Mouse (Mus musculus): Measurements from ENCODE around the gene Fam222b. TPM values are rescaled to one million over a fixed set of nuclear protein-coding genes. Genes with fewer than 3 reads are reported as not detected.
"Not testable (repeated sequence)": the region's sequence is repeated elsewhere in the genome, so short reads cannot be mapped to it uniquely, and the experiment has no call there.

Gene Fam222b
- 10.6 and 11.5 TPM in 2 replicates for polyA plus RNA-seq (2015; fragmentation: Nextera tagmentation; extraction: Ambion mirVana)

- no peaks in the 10 kb centered on the region for H3K36me3 ChIP-seq (ENCODE audit: control insufficient read depth, insufficient read depth)
- whole genome bisulfite sequencing, result under 1% methylated on average over 38 of the region's 38 CpGs
- peak within 1 kb of the TSS; percentile 67 for H3K9ac ChIP-seq (ENCODE audit: low read depth, low read length)
- H3K4me3 ChIP-seq (ENCODE audit: low read depth, low read length), result peak within 1 kb of the TSS; percentile 82
- ATAC-seq, result peak; percentile 92
- no peak for TF ChIP-seq CTCF (IDR thresholded peaks at IDR 0.05; ENCODE audit: low read depth)
- H3K4me1 ChIP-seq (replicated peaks; ENCODE audit: control insufficient read depth, insufficient read depth, low read length), result no peaks in the 10 kb centered on the region; the same call in 1 of the 2 replicates
- peak within 1 kb of the TSS; percentile 57 for H3K27ac ChIP-seq (ENCODE audit: low read depth, low read length)
- H3K27me3 ChIP-seq (replicated peaks; ENCODE audit: control insufficient read depth, insufficient read depth, low read length), result no peaks in the 10 kb centered on the region
- H3K9me3 ChIP-seq (ENCODE audit: control insufficient read depth), result no peaks in the 10 kb centered on the region
- peak within 1 kb of the TSS; percentile 92 for H3K4me2 ChIP-seq (replicated peaks; ENCODE audit: low read depth)
Measured at GRCm38 (mm10) chr11:78094504-78095143, at the start of gene Fam222b. Gene Fam222b (plus strand): TSS chr11:78094660.

GRCm38 (mm10) chr11:78044758-78045251 is 49.7 kb upstream of the Fam222b start:
- Histone ChIP-seq H3K27me3 (replicated peaks; ENCODE audit: control insufficient read depth, insufficient read depth, low read length) (no peaks in the 10 kb centered on the region), H3K9me3 (ENCODE audit: control insufficient read depth) (no peaks in the 10 kb centered on the region), H3K27ac (ENCODE audit: low read depth, low read length) (no peak overlapping the region), H3K9ac (ENCODE audit: low read depth, low read length) (no peak overlapping the region), H3K4me2 (replicated peaks; ENCODE audit: low read depth) (no peak overlapping the region), H3K4me1 (replicated peaks; ENCODE audit: control insufficient read depth, insufficient read depth, low read length) (no peaks in the 10 kb centered on the region), H3K4me3 (ENCODE audit: low read depth, low read length) (no peak overlapping the region), H3K36me3 (ENCODE audit: control insufficient read depth, insufficient read depth) (no peaks in the 10 kb centered on the region; the same call in 1 of the 2 replicates)
- ATAC-seq, result no peak
- WGBS, result 58% methylated on average over 5 of the region's 5 CpGs
- TF ChIP-seq CTCF (IDR thresholded peaks at IDR 0.05; ENCODE audit: low read depth), result no peak

DNA sequence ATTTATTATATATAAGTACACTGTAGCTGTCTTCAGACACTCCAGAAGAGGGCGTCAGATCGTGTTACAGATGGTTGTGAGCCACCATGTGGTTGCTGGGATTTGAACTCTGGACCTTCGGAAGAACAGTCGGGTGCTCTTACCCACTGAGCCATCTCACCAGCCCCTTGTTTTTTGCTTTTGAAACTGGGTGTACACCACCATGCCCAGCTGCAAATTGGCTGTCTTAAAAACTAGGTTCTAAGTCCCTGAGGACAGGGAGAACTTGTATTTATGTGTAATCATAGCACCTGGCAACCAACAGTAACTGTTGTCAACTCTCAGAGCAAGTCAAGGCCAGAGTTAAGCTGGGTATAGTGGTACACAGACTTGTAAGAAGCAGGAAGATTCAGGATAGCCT is 45.8 kb upstream of the Fam222b start:
- peaks cover 12% of the 10 kb centered on the region; the same call in 1 of the 2 replicates for H3K36me3 ChIP-seq (ENCODE audit: control insufficient read depth, insufficient read depth)
- not testable (repeated sequence) for H3K4me2 ChIP-seq (replicated peaks; ENCODE audit: low read depth); H3K27ac ChIP-seq (ENCODE audit: low read depth, low read length); ATAC-seq; H3K4me1 ChIP-seq (replicated peaks; ENCODE audit: control insufficient read depth, insufficient read depth, low read length); H3K9ac ChIP-seq (ENCODE audit: low read depth, low read length); H3K27me3 ChIP-seq (replicated peaks; ENCODE audit: control insufficient read depth, insufficient read depth, low read length); H3K4me3 ChIP-seq (ENCODE audit: low read depth, low read length); H3K9me3 ChIP-seq (ENCODE audit: control insufficient read depth)
- WGBS, result 88% methylated on average over 4 of the region's 4 CpGs

GRCm38 (mm10) chr11:78053078-78053477 is 41.4 kb upstream of the Fam222b start:
- no peaks in the 10 kb centered on the region for H3K27me3 ChIP-seq (replicated peaks; ENCODE audit: control insufficient read depth, insufficient read depth, low read length)
- no peak overlapping the region for H3K9ac ChIP-seq (ENCODE audit: low read depth, low read length)
- TF ChIP-seq CTCF (IDR thresholded peaks at IDR 0.05; ENCODE audit: low read depth), result no peak
- H3K4me2 ChIP-seq (replicated peaks; ENCODE audit: low read depth), result no peak overlapping the region
- no peak overlapping the region for H3K4me3 ChIP-seq (ENCODE audit: low read depth, low read length)
- no peak overlapping the region for H3K27ac ChIP-seq (ENCODE audit: low read depth, low read length)
- WGBS, result 57% methylated on average over 8 of the region's 8 CpGs
- no peak for ATAC-seq
- H3K9me3 ChIP-seq (ENCODE audit: control insufficient read depth), result no peaks in the 10 kb centered on the region
- H3K4me1 ChIP-seq (replicated peaks; ENCODE audit: control insufficient read depth, insufficient read depth, low read length), result no peaks in the 10 kb centered on the region
- H3K36me3 ChIP-seq (ENCODE audit: control insufficient read depth, insufficient read depth), result peaks cover 16% of the 10 kb centered on the region; the same call in 1 of the 2 replicates

- no peak for ATAC-seq
- 0 out of 2 replicates have a peak, but pooled peaks cover 3% of the 10 kb centered on the region for H3K4me1 ChIP-seq (replicated peaks; ENCODE audit: control insufficient read depth, insufficient read depth, low read length)
- no peak overlapping the region for H3K9ac ChIP-seq (ENCODE audit: low read depth, low read length)
- H3K27me3 ChIP-seq (replicated peaks; ENCODE audit: control insufficient read depth, insufficient read depth, low read length), result no peaks in the 10 kb centered on the region
- H3K27ac ChIP-seq (ENCODE audit: low read depth, low read length), result no peak overlapping the region
- no peak for TF ChIP-seq CTCF (IDR thresholded peaks at IDR 0.05; ENCODE audit: low read depth)
- H3K4me2 ChIP-seq (replicated peaks; ENCODE audit: low read depth), result no peak overlapping the region
- no peak overlapping the region for H3K4me3 ChIP-seq (ENCODE audit: low read depth, low read length)
- H3K36me3 ChIP-seq (ENCODE audit: control insufficient read depth, insufficient read depth), result peaks cover 15% of the 10 kb centered on the region
- H3K9me3 ChIP-seq (ENCODE audit: control insufficient read depth), result no peaks in the 10 kb centered on the region
- 86% methylated on average over 8 of the region's 8 CpGs for WGBS
Measured at GRCm38 (mm10) chr11:78056946-78057345, 37.5 kb upstream of the Fam222b start.

DNA sequence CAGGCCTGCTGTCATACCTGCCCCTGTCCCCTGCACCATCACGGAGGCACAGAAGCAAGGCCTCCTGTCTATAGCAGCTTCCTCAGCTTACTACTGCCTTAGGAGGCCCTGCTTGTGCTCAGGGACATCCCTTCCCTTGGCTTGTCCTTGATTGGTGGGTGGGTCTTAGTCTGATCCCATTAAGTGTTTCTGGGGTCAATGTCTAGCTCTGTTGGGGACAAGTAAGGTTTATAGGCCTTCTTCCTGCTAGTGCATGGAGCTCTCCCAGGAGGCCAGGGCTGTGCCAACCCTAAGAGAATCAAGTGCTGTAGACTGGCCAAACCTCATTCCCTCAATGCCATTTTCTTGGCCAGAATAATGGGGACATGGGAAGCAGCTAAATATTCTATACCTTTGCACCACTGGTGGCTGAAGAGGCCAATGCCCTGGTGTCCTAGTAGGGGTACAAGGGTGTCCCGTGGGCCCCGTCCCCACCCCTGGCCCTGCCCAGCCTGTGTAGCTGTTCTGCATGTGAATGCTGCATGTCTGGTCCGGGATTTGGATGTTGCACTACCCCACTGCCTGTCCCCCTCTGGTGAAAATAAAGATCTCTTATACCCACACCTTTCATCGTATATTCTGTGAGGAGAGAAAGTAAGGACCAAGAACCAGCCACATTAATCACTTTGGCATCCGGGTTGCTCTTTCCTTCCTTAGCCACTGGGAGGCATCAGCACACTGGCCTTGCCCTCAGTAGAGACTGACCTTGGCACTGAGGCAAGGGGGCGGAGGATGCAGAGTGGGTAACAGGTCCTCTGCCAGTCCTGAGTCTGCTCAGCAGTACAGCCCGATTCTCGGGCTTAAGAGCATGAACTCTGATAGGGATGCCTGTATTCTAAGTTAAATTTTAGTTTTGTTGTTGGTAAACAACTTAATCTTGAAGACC is 34.4 kb upstream of the Fam222b start:
- peak; percentile 94 for TF ChIP-seq CTCF (IDR thresholded peaks at IDR 0.05; ENCODE audit: low read depth)
- H3K4me2 ChIP-seq (replicated peaks; ENCODE audit: low read depth), result no peak overlapping the region
- H3K36me3 ChIP-seq (ENCODE audit: control insufficient read depth, insufficient read depth), result peaks cover 8% of the 10 kb centered on the region
- no peaks in the 10 kb centered on the region for H3K9me3 ChIP-seq (ENCODE audit: control insufficient read depth)
- H3K4me1 ChIP-seq (replicated peaks; ENCODE audit: control insufficient read depth, insufficient read depth, low read length), result 0 out of 2 replicates have a peak, but pooled peaks cover 3% of the 10 kb centered on the region
- 39% methylated on average over 9 of the region's 9 CpGs for WGBS
- no peak overlapping the region for H3K9ac ChIP-seq (ENCODE audit: low read depth, low read length)
- H3K27ac ChIP-seq (ENCODE audit: low read depth, low read length), result no peak overlapping the region
- H3K4me3 ChIP-seq (ENCODE audit: low read depth, low read length), result no peak overlapping the region
- H3K27me3 ChIP-seq (replicated peaks; ENCODE audit: control insufficient read depth, insufficient read depth, low read length), result no peaks in the 10 kb centered on the region
- peak; percentile 74 for ATAC-seq

All from intestine, postnatal 0 days (tissue).